Mouse (Mus musculus) heart, adult 2 months (tissue): ENCODE measurements around the gene Ccdc137. TPM values are rescaled to one million over a fixed set of nuclear protein-coding genes. Genes with fewer than 3 reads are reported as not detected.

Experiments
- DNase-seq, 2 experiments: peaks; one replicate each; pipeline ENCODE4 v3.0.0; 2021
- H3K27ac ChIP-seq: fragments of 200-600 bp; 2 replicates; pipeline ENCODE4 v1.8.1; 2022
- H3K27me3 ChIP-seq: fragments of 200-500 bp; 2 replicates; pipeline ENCODE4 v1.6.1; 2012; ENCODE audit warnings: mild to moderate bottlenecking, low read length, inconsistent platforms, mixed read lengths; ENCODE audit not compliant: control insufficient read depth, insufficient read depth
- H3K36me3 ChIP-seq: fragments of 200-500 bp; 2 replicates; pipeline ENCODE4 v1.6.1; 2012; ENCODE audit warnings: low read length, inconsistent platforms; ENCODE audit not compliant: control insufficient read depth, insufficient read depth
- H3K4me1 ChIP-seq: fragments of 200-500 bp; 2 replicates; pipeline ENCODE4 v1.6.1; 2011; ENCODE audit warnings: low read length; ENCODE audit not compliant: control insufficient read depth, insufficient read depth
- H3K4me3 ChIP-seq: fragments of 200-600 bp; 2 replicates; pipeline ENCODE4 v1.8.1; 2022
- H3K79me2 ChIP-seq: fragments of 200-500 bp; replicated peaks from 2 replicates; pipeline ENCODE4 v1.6.1; 2012; ENCODE audit warnings: mild to moderate bottlenecking, inconsistent platforms, low read length, moderate library complexity, mixed read lengths; ENCODE audit not compliant: control insufficient read depth, insufficient read depth
- H3K9ac ChIP-seq: fragments of 200-500 bp; 2 replicates; pipeline ENCODE4 v1.6.1; 2012; ENCODE audit warnings: low read depth, mild to moderate bottlenecking, control low read depth, inconsistent platforms, low read length, mixed read lengths
- CTCF ChIP-seq: fragments of 200-600 bp; IDR thresholded peaks from 2 replicates; pipeline ENCODE4 v1.8.1; 2022; ENCODE audit warnings: antibody characterized with exemption, mild to moderate bottlenecking, moderate library complexity
- EP300 ChIP-seq: fragments of 200-500 bp; IDR thresholded peaks from 2 replicates; pipeline ENCODE4 v1.6.1; 2011; ENCODE audit warnings: low read depth, low read length, control low read depth; ENCODE audit not compliant: insufficient read depth
- POLR2A ChIP-seq: fragments of 200-500 bp; IDR thresholded peaks from 2 replicates; pipeline ENCODE4 v1.6.1; 2011; ENCODE audit warnings: mild to moderate bottlenecking, low read depth, low read length, control low read depth; ENCODE audit not compliant: insufficient read depth
- WGBS: fragments of 180-500 bp; shearing (Covaris S2); methylation state at CpG from one replicate; pipeline ENCODE4 v1.1.7; 2018; 5-methylcytosine and 5-hydroxymethylcytosine counted together
- intact Hi-C: fragments of 180-260 bp; cut with DNase I; formaldehyde crosslinking; loops from one replicate; pipeline ENCODE4 v1.15.1; 2025
- polyA plus RNA-seq: library from polyadenylated mRNA; depleted of rRNA; stranded (reverse); fragments of >200 nt; gene quantifications from 2 replicates; pipeline ENCODE4 v1.2.3, GENCODE M21; 2012
- total RNA-seq, 2 experiments: library from RNA; stranded (reverse); gene quantifications; 2 replicates each; pipeline ENCODE4 v1.2.3; 2021

Gene Ccdc137
- total and polyA plus RNA-seq, 3 experiments: 5.8 to 6.7 (median 6.0) TPM

- no peak overlapping the region for H3K9ac ChIP-seq
- H3K27ac ChIP-seq: no peak overlapping the region
- H3K79me2 ChIP-seq: no peaks in the 10 kb centered on the region
- peaks cover 1% of the 10 kb centered on the region; the same call in 1 of the 2 replicates for H3K4me1 ChIP-seq
- TF ChIP-seq EP300 (no peak), POLR2A (no peak), CTCF (no peak)
- no peak for DNase-seq
- H3K36me3 ChIP-seq: no peaks in the 10 kb centered on the region
- H3K4me3 ChIP-seq: no peak overlapping the region
- intact Hi-C loops: no loop called here
- H3K27me3 ChIP-seq: no peaks in the 10 kb centered on the region
- 88% methylated on average over 3 of the region's 3 CpGs for WGBS
These were observed 15.1 kb upstream of the Ccdc137 start for GRCm38 (mm10) chr11:120442765-120443280.

GRCm38 (mm10) chr11:120444106-120444505, 13.8 kb upstream of the Ccdc137 start:
- intact Hi-C loops: no loop called here
- Histone ChIP-seq H3K4me3 (no peak overlapping the region), H3K9ac (no peak overlapping the region), H3K4me1 (no peaks in the 10 kb centered on the region), H3K27me3 (no peaks in the 10 kb centered on the region), H3K27ac (no peak overlapping the region), H3K79me2 (no peaks in the 10 kb centered on the region), H3K36me3 (no peaks in the 10 kb centered on the region)
- no peak for DNase-seq
- TF ChIP-seq POLR2A (no peak), CTCF (no peak), EP300 (no peak)
- 64% methylated on average over 6 of the region's 6 CpGs for WGBS

- WGBS: 52% methylated on average over 3 of the region's 3 CpGs
- Histone ChIP-seq H3K27me3 (no peaks in the 10 kb centered on the region), H3K79me2 (no peaks in the 10 kb centered on the region), H3K9ac (no peak overlapping the region), H3K4me1 (no peaks in the 10 kb centered on the region), H3K36me3 (no peaks in the 10 kb centered on the region), H3K27ac (no peak overlapping the region), H3K4me3 (no peak overlapping the region)
- intact Hi-C loops: no loop called here
- TF ChIP-seq POLR2A (no peak), CTCF (no peak), EP300 (no peak)
- no peak for DNase-seq
These were observed 12.4 kb upstream of the Ccdc137 start for GRCm38 (mm10) chr11:120445475-120445874.

DNA sequence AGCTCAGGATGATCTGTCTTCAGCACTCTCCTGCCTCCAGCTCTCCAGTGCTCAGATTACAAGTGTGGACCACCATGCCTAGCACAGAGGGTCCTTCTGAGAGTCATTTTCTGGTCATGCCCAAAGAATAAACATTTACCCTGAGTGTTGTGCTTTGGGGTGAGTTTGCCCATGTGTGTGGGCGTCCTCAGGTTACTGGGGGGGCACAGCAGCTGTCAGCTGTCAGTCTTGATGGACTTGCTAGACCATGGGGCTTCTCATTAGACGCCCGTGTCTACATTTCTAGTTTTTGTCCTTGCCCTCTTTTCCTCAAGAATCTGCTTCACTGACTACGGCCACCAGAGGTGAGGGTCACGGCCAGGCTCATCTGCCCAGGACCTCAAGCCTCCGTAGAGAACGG, 10.7 kb upstream of the Ccdc137 start:
- intact Hi-C loops: no loop called here
- Histone ChIP-seq H3K9ac (no peak overlapping the region), H3K27ac (no peak overlapping the region), H3K36me3 (no peaks in the 10 kb centered on the region), H3K27me3 (no peaks in the 10 kb centered on the region), H3K4me3 (no peak overlapping the region), H3K4me1 (no peaks in the 10 kb centered on the region), H3K79me2 (no peaks in the 10 kb centered on the region)
- TF ChIP-seq EP300 (no peak), POLR2A (no peak), CTCF (no peak)
- DNase-seq: no peak
- WGBS: 88% methylated on average over 7 of the region's 7 CpGs

GRCm38 (mm10) chr11:120452246-120452645, 5.7 kb upstream of the Ccdc137 start:
- Histone ChIP-seq H3K4me1 (no peaks in the 10 kb centered on the region), H3K27ac (no peak overlapping the region), H3K4me3 (no peak overlapping the region), H3K9ac (no peak overlapping the region), H3K79me2 (no peaks in the 10 kb centered on the region), H3K27me3 (no peaks in the 10 kb centered on the region), H3K36me3 (no peaks in the 10 kb centered on the region)
- TF ChIP-seq CTCF: no peak
- no peak for TF ChIP-seq EP300
- TF ChIP-seq POLR2A: no peak
- intact Hi-C loops: no loop called here
- no peak for DNase-seq
- 72% methylated on average over 3 of the region's 3 CpGs for WGBS

DNA sequence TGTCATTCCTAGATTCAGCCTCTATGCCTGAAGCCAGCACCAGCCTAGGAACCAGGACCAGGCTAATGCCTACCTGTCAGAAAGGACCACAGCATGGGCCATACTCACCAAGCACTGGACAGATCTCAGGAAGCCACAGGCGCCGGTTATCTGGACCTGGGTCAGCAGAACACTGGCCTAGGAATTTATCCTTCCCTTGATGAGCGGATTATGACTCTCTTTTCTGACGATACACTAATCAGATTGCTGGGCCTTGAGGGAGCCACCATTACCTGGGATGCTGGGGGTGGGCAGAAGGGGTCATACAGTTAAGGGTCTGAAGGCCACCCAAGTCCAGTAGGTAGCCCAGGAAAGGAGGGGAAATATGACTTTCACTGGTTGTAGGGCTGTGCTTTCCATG, 4.6 kb upstream of the Ccdc137 start, which contains the start of gene Pde6g:
Pde6g (minus strand) TSS at position 195 of the 400 bp plus-strand sequence.
- intact Hi-C loops: no loop called here
- no peak within 1 kb of the TSS for H3K27ac ChIP-seq
- WGBS: 73% methylated on average over 4 of the region's 4 CpGs

More for the DNA sequence above, 4.6 kb upstream of the Ccdc137 start, which contains the start of gene Pde6g:
- Histone ChIP-seq H3K36me3 (no peaks in the 10 kb centered on the region), H3K4me1 (no peaks in the 10 kb centered on the region), H3K79me2 (no peaks in the 10 kb centered on the region), H3K27me3 (no peaks in the 10 kb centered on the region), H3K9ac (no peak within 1 kb of the TSS), H3K4me3 (no peak within 1 kb of the TSS)
- no peak for DNase-seq
- TF ChIP-seq POLR2A: no peak
- TF ChIP-seq EP300: no peak
- TF ChIP-seq CTCF: no peak
